Mouse (Mus musculus): ENCODE results near the gene Ppp2r5e. TPM values are rescaled to one million over a fixed set of nuclear protein-coding genes. Genes with fewer than 3 reads are reported as not detected.
A peak's percentile ranks its signal among the peaks of the same experiment; 100 is the strongest.
"Not testable (repeated sequence)": the region's sequence is repeated elsewhere in the genome, so short reads cannot be mapped to it uniquely, and the experiment has no call there.

Ppp2r5e gene
- polyA plus RNA-seq, 1 experiment from 2014 or later, result 8.5 TPM

- Histone ChIP-seq H3K4me2 (peak overlapping the region; percentile 52), H3K4me1 (peaks cover 52% of the 10 kb centered on the region), H3K9me3 (no peaks in the 10 kb centered on the region), H3K27me3 (replicated peaks) (no peaks in the 10 kb centered on the region), H3K27ac (replicated peaks) (peak overlapping the region; percentile 42), H3K9ac (no peak overlapping the region; the same call in 1 of the 2 replicates), H3K36me3 (peaks cover 16% of the 10 kb centered on the region), H3K4me3 (peak overlapping the region; percentile 14; the same call in 1 of the 2 replicates)
- 46% methylated on average over 10 of the region's 10 CpGs for WGBS
- no peak for ATAC-seq (ENCODE audit: extremely low read depth, insufficient number of reproducible peaks, low FRiP score, low TSS enrichment)
Observed at GRCm38 (mm10) chr12:75515301-75515906, 80.6 kb downstream of the Ppp2r5e start.

- no peaks in the 10 kb centered on the region for H3K9me3 ChIP-seq
- no peaks in the 10 kb centered on the region for H3K27me3 ChIP-seq (replicated peaks)
- H3K4me3 ChIP-seq, result no peak overlapping the region
- no peak overlapping the region for H3K9ac ChIP-seq
- no peak overlapping the region for H3K27ac ChIP-seq (replicated peaks)
- no peak overlapping the region for H3K4me2 ChIP-seq
- 89% methylated on average over 2 of the region's 2 CpGs for WGBS
- peaks cover 22% of the 10 kb centered on the region for H3K4me1 ChIP-seq
- H3K36me3 ChIP-seq, result peaks cover 21% of the 10 kb centered on the region
- ATAC-seq (ENCODE audit: extremely low read depth, insufficient number of reproducible peaks, low FRiP score, low TSS enrichment), result no peak
Observed at GRCm38 (mm10) chr12:75511520-75511919, 84.5 kb downstream of the Ppp2r5e start.

- no peaks in the 10 kb centered on the region for H3K9me3 ChIP-seq
- no peak overlapping the region for H3K27ac ChIP-seq (replicated peaks)
- 51% methylated on average over 6 of the region's 6 CpGs for WGBS
- peaks cover 29% of the 10 kb centered on the region for H3K4me1 ChIP-seq
- H3K4me2 ChIP-seq, result no peak overlapping the region; the same call in 1 of the 2 replicates
- no peak for ATAC-seq (ENCODE audit: extremely low read depth, insufficient number of reproducible peaks, low FRiP score, low TSS enrichment)
- peaks cover 5% of the 10 kb centered on the region; the same call in 1 of the 2 replicates for H3K36me3 ChIP-seq
- H3K9ac ChIP-seq, result 0 out of 2 replicates have a peak overlapping the region, but pooled peaks have one; percentile 24
- no peaks in the 10 kb centered on the region for H3K27me3 ChIP-seq (replicated peaks)
- H3K4me3 ChIP-seq, result no peak overlapping the region
Observed at GRCm38 (mm10) chr12:75504991-75505650, 90.9 kb downstream of the Ppp2r5e start.

GRCm38 (mm10) chr12:75502664-75503063, 93.4 kb downstream of the Ppp2r5e start:
- 71% methylated on average over 4 of the region's 4 CpGs for WGBS
- no peak overlapping the region for H3K9ac ChIP-seq
- H3K9me3 ChIP-seq, result no peaks in the 10 kb centered on the region
- peaks cover 29% of the 10 kb centered on the region for H3K4me1 ChIP-seq
- no peak for ATAC-seq (ENCODE audit: extremely low read depth, insufficient number of reproducible peaks, low FRiP score, low TSS enrichment)
- peaks cover 5% of the 10 kb centered on the region; the same call in 1 of the 2 replicates for H3K36me3 ChIP-seq
- H3K27me3 ChIP-seq (replicated peaks), result no peaks in the 10 kb centered on the region
- H3K27ac ChIP-seq (replicated peaks), result no peak overlapping the region
- no peak overlapping the region for H3K4me2 ChIP-seq
- no peak overlapping the region for H3K4me3 ChIP-seq

GRCm38 (mm10) chr12:75497698-75498097, 98.3 kb downstream of the Ppp2r5e start:
- Histone ChIP-seq H3K4me1 (peaks cover 27% of the 10 kb centered on the region), H3K4me2 (no peak overlapping the region), H3K27ac (replicated peaks) (no peak overlapping the region), H3K9ac (no peak overlapping the region), H3K27me3 (replicated peaks) (no peaks in the 10 kb centered on the region), H3K36me3 (no peaks in the 10 kb centered on the region), H3K4me3 (no peak overlapping the region), H3K9me3 (no peaks in the 10 kb centered on the region)
- ATAC-seq (ENCODE audit: extremely low read depth, insufficient number of reproducible peaks, low FRiP score, low TSS enrichment), result no peak
- 87% methylated on average over 1 of the region's 1 CpGs for WGBS

GRCm38 (mm10) chr12:75495636-75496035, 100.4 kb downstream of the Ppp2r5e start:
- Histone ChIP-seq H3K36me3 (peaks cover 4% of the 10 kb centered on the region), H3K27me3 (replicated peaks) (no peaks in the 10 kb centered on the region), H3K9ac (no peak overlapping the region), H3K4me3 (no peak overlapping the region), H3K4me2 (no peak overlapping the region), H3K4me1 (peaks cover 27% of the 10 kb centered on the region), H3K9me3 (no peaks in the 10 kb centered on the region), H3K27ac (replicated peaks) (no peak overlapping the region)
- 94% methylated on average over 3 of the region's 3 CpGs for WGBS
- ATAC-seq (ENCODE audit: extremely low read depth, insufficient number of reproducible peaks, low FRiP score, low TSS enrichment), result no peak

- no peak overlapping the region for H3K9ac ChIP-seq
- no peak for ATAC-seq (ENCODE audit: extremely low read depth, insufficient number of reproducible peaks, low FRiP score, low TSS enrichment)
- WGBS, result 81% methylated on average over 3 of the region's 3 CpGs
Observed at GRCm38 (mm10) chr12:75494643-75495042, 101.4 kb downstream of the Ppp2r5e start.

GRCm38 (mm10) chr12:75492549-75493327, 103.3 kb downstream of the Ppp2r5e start:
- 53% methylated on average over 3 of the region's 3 CpGs for WGBS
- Histone ChIP-seq H3K27ac (replicated peaks) (no peak overlapping the region), H3K4me3 (no peak overlapping the region), H3K9me3 (no peaks in the 10 kb centered on the region), H3K9ac (no peak overlapping the region), H3K4me1 (peaks cover 34% of the 10 kb centered on the region), H3K4me2 (no peak overlapping the region), H3K36me3 (peaks cover 9% of the 10 kb centered on the region), H3K27me3 (replicated peaks) (no peaks in the 10 kb centered on the region)
- ATAC-seq (ENCODE audit: extremely low read depth, insufficient number of reproducible peaks, low FRiP score, low TSS enrichment), result no peak

More at GRCm38 (mm10) chr12:75494643-75495042, 101.4 kb downstream of the Ppp2r5e start:
- Histone ChIP-seq H3K4me1 (peaks cover 27% of the 10 kb centered on the region), H3K27me3 (replicated peaks) (no peaks in the 10 kb centered on the region), H3K4me2 (no peak overlapping the region), H3K4me3 (no peak overlapping the region), H3K27ac (replicated peaks) (0 out of 2 replicates have a peak overlapping the region, but pooled peaks have one; percentile 12), H3K9me3 (no peaks in the 10 kb centered on the region), H3K36me3 (peaks cover 9% of the 10 kb centered on the region)

- ATAC-seq (ENCODE audit: extremely low read depth, insufficient number of reproducible peaks, low FRiP score, low TSS enrichment); H3K4me3 ChIP-seq; H3K36me3 ChIP-seq; H3K4me2 ChIP-seq; H3K9ac ChIP-seq; H3K9me3 ChIP-seq; H3K27me3 ChIP-seq (replicated peaks); H3K27ac ChIP-seq (replicated peaks): not testable (repeated sequence)
- WGBS, result 86% methylated on average over 3 of the region's 3 CpGs
- H3K4me1 ChIP-seq, result peaks cover 34% of the 10 kb centered on the region
Observed at GRCm38 (mm10) chr12:75492148-75492547, 103.9 kb downstream of the Ppp2r5e start.

GRCm38 (mm10) chr12:75487500-75487899, 108.5 kb downstream of the Ppp2r5e start:
- 90% methylated on average over 2 of the region's 2 CpGs for WGBS
- Histone ChIP-seq H3K4me1 (peaks cover 10% of the 10 kb centered on the region), H3K4me3 (no peak overlapping the region), H3K9ac (no peak overlapping the region), H3K4me2 (no peak overlapping the region), H3K36me3 (peaks cover 9% of the 10 kb centered on the region), H3K9me3 (no peaks in the 10 kb centered on the region), H3K27me3 (replicated peaks) (no peaks in the 10 kb centered on the region), H3K27ac (replicated peaks) (no peak overlapping the region)
- no peak for ATAC-seq (ENCODE audit: extremely low read depth, insufficient number of reproducible peaks, low FRiP score, low TSS enrichment)

- no peak for ATAC-seq (ENCODE audit: extremely low read depth, insufficient number of reproducible peaks, low FRiP score, low TSS enrichment)
- Histone ChIP-seq H3K9me3 (no peaks in the 10 kb centered on the region), H3K4me2 (no peak overlapping the region), H3K4me1 (peaks cover 10% of the 10 kb centered on the region), H3K27ac (replicated peaks) (no peak overlapping the region), H3K9ac (no peak overlapping the region), H3K4me3 (no peak overlapping the region), H3K27me3 (replicated peaks) (no peaks in the 10 kb centered on the region), H3K36me3 (peaks cover 7% of the 10 kb centered on the region)
- 84% methylated on average over 3 of the region's 3 CpGs for WGBS
Observed at GRCm38 (mm10) chr12:75486568-75487286, 109.3 kb downstream of the Ppp2r5e start.

Data from heart, embryonic 13.5 days (tissue).